Mouse (Mus musculus): Measurements from ENCODE around the gene Gnptg. TPM values are rescaled to one million over a fixed set of nuclear protein-coding genes. Genes with fewer than 3 reads are reported as not detected.

The Gnptg gene
- polyA plus RNA-seq, 1 experiment from 2014 or later, result 85.5 TPM

DNA sequence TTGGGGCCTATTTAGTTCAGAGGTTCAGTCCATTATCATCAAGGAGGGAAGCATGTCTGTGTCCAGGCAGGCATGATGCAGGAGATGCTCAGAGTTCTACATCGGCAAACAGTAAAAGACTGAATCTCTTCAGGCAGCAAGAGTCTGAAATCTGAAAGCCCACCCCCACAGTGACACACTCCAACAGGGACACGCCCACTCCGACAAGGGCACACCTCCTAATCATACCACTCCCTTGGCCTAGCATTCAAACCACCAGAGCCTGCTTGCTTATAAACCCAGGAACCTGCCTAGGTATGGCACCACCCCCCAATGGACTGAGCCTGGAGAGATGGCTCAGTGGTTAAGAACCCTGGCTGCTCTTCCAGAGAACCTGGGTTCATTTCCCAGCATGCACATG lies 24.5 kb downstream of the Gnptg start:
- no peak overlapping the region for H3K9ac ChIP-seq (replicated peaks)
- no peaks in the 10 kb centered on the region for H3K27me3 ChIP-seq
- no peak overlapping the region for H3K4me3 ChIP-seq
- no peaks in the 10 kb centered on the region for H3K4me1 ChIP-seq
- no peak overlapping the region for H3K4me2 ChIP-seq (replicated peaks)
- H3K36me3 ChIP-seq, result peaks cover 81% of the 10 kb centered on the region
- WGBS, result 86% methylated on average over 3 of the region's 3 CpGs
- no peak overlapping the region for H3K27ac ChIP-seq (replicated peaks)
- no peaks in the 10 kb centered on the region for H3K9me3 ChIP-seq
- ATAC-seq (replicated peaks), result no peak

DNA sequence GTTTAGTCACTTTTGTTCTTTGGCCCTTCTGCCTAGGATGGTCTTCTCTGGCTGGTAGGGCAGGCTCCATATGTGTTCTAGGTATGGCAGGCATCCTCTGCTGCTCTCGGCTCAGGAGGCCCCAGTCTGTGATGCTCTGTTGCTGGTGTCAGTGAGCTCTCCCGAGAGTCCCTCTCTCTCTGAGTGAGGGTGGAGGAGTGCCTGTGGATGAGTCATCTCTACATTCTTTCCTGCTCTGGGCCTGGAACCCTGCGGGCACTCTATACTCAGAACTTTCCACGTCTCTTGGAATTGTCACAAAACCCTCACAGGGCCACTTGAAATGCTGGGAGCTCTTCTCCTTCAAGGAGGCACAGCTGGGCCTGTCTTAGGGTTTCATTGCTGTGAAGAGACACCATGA lies 28.2 kb downstream of the Gnptg start:
- Histone ChIP-seq H3K36me3 (peaks cover 89% of the 10 kb centered on the region), H3K27ac (replicated peaks) (no peak overlapping the region), H3K9me3 (no peaks in the 10 kb centered on the region), H3K4me2 (replicated peaks) (no peak overlapping the region), H3K4me3 (no peak overlapping the region), H3K4me1 (no peaks in the 10 kb centered on the region), H3K27me3 (no peaks in the 10 kb centered on the region), H3K9ac (replicated peaks) (no peak overlapping the region)
- no peak for ATAC-seq (replicated peaks)
- WGBS, result 92% methylated on average over 4 of the region's 4 CpGs

DNA sequence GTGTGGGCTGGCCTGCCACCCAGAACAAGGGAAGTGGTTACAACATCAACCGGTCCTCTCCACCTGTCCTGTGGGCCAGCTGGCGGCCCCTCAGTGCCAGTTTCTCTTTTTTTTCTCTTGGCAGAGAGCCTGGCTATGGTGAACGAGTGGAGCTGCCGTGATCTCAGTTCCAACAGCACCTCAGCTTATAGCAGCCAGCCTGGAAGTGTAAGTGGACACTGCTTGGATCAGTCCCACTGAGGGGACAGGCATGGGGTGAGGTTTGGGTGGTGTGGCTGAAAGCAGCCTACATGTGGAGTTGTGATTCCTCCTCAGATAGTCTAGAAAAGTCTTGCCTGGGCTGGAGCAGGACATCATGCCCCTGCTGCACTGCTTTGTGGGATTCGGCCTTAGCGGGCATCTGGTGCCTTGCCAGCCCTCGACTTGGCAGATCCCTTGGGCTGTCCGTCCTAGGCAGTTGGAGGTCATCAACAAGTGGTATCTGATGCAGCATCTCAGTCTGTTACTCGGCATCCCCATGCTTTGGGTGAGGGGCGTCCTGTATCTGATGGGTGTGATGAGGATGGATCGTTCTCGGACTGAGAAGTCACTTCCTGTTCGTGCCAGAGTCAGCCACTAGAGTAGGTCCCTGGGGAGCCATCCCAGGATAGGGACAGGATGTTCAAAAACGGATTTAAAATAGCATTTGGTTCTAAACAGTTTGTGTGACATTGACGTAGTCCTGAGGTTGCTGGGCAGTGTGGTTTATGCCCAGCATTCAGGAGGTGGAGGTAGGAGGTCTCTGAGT lies 29.1 kb downstream of the Gnptg start:
- ATAC-seq (replicated peaks), result no peak

DNA sequence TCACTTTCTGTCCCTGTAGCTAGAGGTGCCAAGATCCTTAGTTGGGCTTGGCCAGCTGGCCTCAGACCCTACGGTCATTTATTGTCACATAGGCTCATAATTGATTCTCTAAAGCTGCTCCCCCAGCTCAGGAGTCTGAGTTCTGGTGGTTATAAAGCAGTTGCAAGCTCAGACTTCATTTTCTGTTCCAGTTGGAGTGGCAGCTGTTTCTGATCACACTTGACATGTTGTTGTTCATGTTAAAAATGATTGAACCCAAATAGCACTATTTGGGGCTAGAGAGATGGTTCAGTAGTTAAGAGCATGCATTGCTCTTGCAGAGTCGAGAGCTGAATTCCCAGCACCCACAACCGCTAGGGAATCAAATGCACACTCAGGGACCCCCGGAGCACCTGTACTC lies 29.9 kb downstream of the Gnptg start:
- WGBS, result 92% methylated on average over 4 of the region's 4 CpGs
- H3K9ac ChIP-seq (replicated peaks), result no peak overlapping the region
- H3K9me3 ChIP-seq, result no peaks in the 10 kb centered on the region
- H3K27me3 ChIP-seq, result no peaks in the 10 kb centered on the region
- H3K36me3 ChIP-seq, result peaks cover 87% of the 10 kb centered on the region
- ATAC-seq (replicated peaks), result no peak
- H3K27ac ChIP-seq (replicated peaks), result no peak overlapping the region
- H3K4me3 ChIP-seq, result no peak overlapping the region
- no peaks in the 10 kb centered on the region for H3K4me1 ChIP-seq
- H3K4me2 ChIP-seq (replicated peaks), result no peak overlapping the region

More for the DNA sequence above, 29.1 kb downstream of the Gnptg start:
- H3K36me3 ChIP-seq, result peaks cover 87% of the 10 kb centered on the region
- H3K27ac ChIP-seq (replicated peaks), result no peak overlapping the region
- H3K9ac ChIP-seq (replicated peaks), result no peak overlapping the region
- no peaks in the 10 kb centered on the region for H3K27me3 ChIP-seq
- 77% methylated on average over 15 of the region's 15 CpGs for WGBS
- H3K9me3 ChIP-seq, result no peaks in the 10 kb centered on the region
- no peak overlapping the region for H3K4me3 ChIP-seq
- no peaks in the 10 kb centered on the region for H3K4me1 ChIP-seq
- no peak overlapping the region for H3K4me2 ChIP-seq (replicated peaks)

DNA sequence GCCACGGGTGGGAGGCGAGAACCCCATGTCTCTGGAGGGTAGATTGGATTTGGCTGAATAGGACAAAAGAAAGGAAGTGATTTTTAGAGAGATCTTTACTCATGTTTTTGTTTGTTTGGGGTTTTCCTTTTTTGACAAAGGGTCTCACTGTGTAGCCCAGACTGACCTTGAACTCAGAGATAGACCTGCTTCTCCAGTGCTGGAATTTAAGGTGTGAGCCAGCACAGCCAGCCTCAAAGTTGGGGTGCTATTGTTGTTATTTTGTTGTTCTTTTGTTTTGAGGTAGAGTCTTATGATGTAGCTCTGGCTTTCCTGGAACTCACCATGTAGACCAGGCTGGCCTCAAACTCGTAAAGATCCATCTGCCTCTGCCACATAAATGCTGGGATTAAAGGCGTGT lies 37.5 kb downstream of the Gnptg start:
- no peak overlapping the region for H3K27ac ChIP-seq (replicated peaks)
- H3K36me3 ChIP-seq, result peaks cover 67% of the 10 kb centered on the region
- no peaks in the 10 kb centered on the region for H3K4me1 ChIP-seq
- no peaks in the 10 kb centered on the region for H3K27me3 ChIP-seq
- 90% methylated on average over 4 of the region's 4 CpGs for WGBS
- H3K4me2 ChIP-seq (replicated peaks), result no peak overlapping the region
- ATAC-seq (replicated peaks), result no peak
- H3K9me3 ChIP-seq, result no peaks in the 10 kb centered on the region
- H3K4me3 ChIP-seq, result no peak overlapping the region
- H3K9ac ChIP-seq (replicated peaks), result no peak overlapping the region

DNA sequence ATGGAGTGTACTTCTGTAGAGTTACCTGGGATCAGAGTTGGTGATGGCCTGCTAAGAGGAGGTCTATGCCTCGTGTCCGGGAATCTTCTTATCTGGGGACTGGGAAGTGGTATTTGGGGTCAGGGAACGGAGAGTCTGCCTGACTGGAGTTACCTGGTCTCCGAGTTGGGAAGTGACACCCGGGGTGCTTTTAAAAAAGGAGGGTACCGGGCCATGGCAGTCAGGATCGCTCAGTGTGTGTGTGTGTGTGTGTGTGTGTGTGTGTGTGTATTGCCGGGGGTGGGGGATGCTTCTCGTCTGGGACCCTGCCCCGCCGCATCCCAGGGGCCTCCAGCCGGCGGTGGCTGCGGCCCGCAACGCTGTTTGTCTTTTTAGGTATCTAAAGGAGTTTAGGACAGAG lies 50.8 kb downstream of the Gnptg start:
- Histone ChIP-seq H3K4me3 (peak overlapping the region; percentile 98), H3K27ac (replicated peaks) (no peak overlapping the region), H3K27me3 (no peaks in the 10 kb centered on the region), H3K36me3 (0 out of 2 replicates have a peak, but pooled peaks cover 10% of the 10 kb centered on the region), H3K4me1 (peaks cover 37% of the 10 kb centered on the region), H3K9me3 (no peaks in the 10 kb centered on the region), H3K4me2 (replicated peaks) (peak overlapping the region; percentile 89), H3K9ac (replicated peaks) (peak overlapping the region; percentile 92)
- ATAC-seq (replicated peaks), result no peak
- 5% methylated on average over 16 of the region's 16 CpGs for WGBS

DNA sequence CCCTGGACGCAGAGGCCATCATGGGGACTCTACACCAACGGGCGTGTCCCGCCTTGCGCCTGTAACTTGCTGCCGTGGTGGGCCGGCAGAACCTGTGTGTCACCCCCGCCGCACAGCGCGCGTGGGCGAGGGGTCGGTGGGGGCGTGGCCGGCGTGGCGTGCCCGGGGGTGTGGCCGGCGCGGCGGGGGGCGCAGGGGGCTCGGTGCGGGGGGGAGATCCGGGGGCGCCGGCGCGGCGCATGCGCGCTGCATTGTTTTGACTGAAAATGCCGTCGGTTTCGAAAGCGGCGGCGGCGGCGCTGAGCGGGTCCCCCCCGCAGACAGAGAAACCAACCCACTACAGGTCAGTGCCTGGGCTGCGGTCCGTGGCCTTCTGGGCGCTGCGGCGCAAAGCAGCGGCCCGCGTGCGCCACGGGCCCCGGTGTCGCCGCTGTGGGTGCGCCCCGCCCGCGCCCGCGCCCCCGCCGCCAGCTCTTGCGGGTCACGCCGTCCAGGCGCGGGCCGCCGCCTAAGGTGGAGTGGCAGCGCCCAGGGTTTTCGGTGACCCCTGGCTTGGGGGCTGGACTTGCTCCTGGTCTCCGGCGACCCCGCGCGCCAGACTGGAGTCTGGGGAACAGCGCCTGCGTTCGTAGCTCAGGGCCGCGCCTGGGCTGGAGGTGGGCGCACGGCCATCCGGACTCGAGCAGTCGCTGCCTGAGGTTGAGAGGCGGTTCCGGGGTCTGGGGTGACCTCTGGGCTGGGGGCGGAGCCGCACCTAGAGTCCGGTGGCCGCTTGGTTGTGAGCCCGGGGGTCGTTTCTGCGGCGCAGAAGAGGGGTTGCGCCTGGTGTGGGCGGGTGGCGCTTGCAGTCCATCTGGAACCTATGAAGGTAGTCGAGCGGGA lies 51.5 kb downstream of the Gnptg start, which contains the start of gene Unkl:
Unkl (plus strand) TSS at position 248 of the 882 bp plus-strand sequence.
- peak; percentile 41 for ATAC-seq (replicated peaks)
- peak within 1 kb of the TSS; percentile 77 for H3K27ac ChIP-seq (replicated peaks)
- WGBS, result under 1% methylated on average over 100 of the region's 104 CpGs
- H3K27me3 ChIP-seq, result no peaks in the 10 kb centered on the region
- H3K4me2 ChIP-seq (replicated peaks), result peak within 1 kb of the TSS; percentile 89
- peak within 1 kb of the TSS; percentile 98 for H3K4me3 ChIP-seq
- no peaks in the 10 kb centered on the region for H3K9me3 ChIP-seq
- peak within 1 kb of the TSS; percentile 92 for H3K9ac ChIP-seq (replicated peaks)
- H3K4me1 ChIP-seq, result peaks cover 43% of the 10 kb centered on the region
- H3K36me3 ChIP-seq, result 0 out of 2 replicates have a peak, but pooled peaks cover 6% of the 10 kb centered on the region

DNA sequence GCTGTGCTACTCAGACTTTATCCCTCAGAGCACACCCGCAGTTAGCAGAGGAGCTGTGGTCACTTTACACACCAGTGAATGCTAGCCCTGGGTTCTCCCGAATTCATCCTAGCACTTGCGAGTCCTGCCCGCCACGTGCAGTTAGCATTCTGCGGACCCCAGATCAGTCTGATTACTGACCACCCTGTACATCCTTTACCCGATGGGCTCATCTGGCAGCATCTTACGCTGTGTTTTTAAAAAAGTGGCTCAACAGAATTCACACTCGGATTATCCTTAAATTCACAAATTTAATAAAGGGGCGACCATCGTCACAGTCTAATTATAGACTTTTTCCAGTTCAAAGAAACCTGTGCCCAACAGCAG lies 52.2 kb downstream of the Gnptg start:
- peak overlapping the region; percentile 92 for H3K9ac ChIP-seq (replicated peaks)
- H3K9me3 ChIP-seq, result no peaks in the 10 kb centered on the region
- WGBS, result 6% methylated on average over 11 of the region's 11 CpGs
- H3K4me2 ChIP-seq (replicated peaks), result peak overlapping the region; percentile 89
- ATAC-seq (replicated peaks), result no peak
- peak overlapping the region; percentile 98 for H3K4me3 ChIP-seq
- peaks cover 46% of the 10 kb centered on the region for H3K4me1 ChIP-seq
- 0 out of 2 replicates have a peak, but pooled peaks cover 6% of the 10 kb centered on the region for H3K36me3 ChIP-seq
- peak overlapping the region; percentile 77 for H3K27ac ChIP-seq (replicated peaks)
- H3K27me3 ChIP-seq, result no peaks in the 10 kb centered on the region

DNA sequence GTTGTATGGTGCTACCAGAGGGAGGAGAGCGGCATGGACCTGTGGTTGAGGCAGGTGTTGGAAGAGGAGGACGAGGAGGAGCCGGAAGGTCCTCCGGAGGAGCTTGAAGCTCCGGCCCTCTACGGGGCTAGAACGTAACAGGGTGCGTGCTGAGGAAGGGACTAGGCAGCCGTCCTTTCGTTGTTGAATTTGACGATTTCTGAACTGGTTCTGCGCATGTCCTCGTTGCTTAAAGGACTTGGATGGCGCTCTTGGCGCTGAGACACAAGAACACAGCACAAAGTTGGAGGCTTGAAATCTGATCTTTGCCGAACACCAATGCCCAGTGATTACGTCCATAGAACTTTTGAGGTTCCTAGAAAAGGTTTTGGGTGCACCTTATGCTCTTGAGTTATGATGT lies 55.0 kb downstream of the Gnptg start:
- ATAC-seq (replicated peaks), result no peak; the same call in 1 of the 2 replicates
- peaks cover 6% of the 10 kb centered on the region; the same call in 1 of the 2 replicates for H3K27me3 ChIP-seq
- H3K36me3 ChIP-seq, result no peaks in the 10 kb centered on the region
- peaks cover 40% of the 10 kb centered on the region for H3K4me1 ChIP-seq
- H3K4me2 ChIP-seq (replicated peaks), result peak overlapping the region; percentile 99
- peak overlapping the region; percentile 92 for H3K4me3 ChIP-seq
- no peak overlapping the region; the same call in 1 of the 2 replicates for H3K27ac ChIP-seq (replicated peaks)
- 9% methylated on average over 17 of the region's 17 CpGs for WGBS
- H3K9ac ChIP-seq (replicated peaks), result peak overlapping the region; percentile 74
- H3K9me3 ChIP-seq, result no peaks in the 10 kb centered on the region

DNA sequence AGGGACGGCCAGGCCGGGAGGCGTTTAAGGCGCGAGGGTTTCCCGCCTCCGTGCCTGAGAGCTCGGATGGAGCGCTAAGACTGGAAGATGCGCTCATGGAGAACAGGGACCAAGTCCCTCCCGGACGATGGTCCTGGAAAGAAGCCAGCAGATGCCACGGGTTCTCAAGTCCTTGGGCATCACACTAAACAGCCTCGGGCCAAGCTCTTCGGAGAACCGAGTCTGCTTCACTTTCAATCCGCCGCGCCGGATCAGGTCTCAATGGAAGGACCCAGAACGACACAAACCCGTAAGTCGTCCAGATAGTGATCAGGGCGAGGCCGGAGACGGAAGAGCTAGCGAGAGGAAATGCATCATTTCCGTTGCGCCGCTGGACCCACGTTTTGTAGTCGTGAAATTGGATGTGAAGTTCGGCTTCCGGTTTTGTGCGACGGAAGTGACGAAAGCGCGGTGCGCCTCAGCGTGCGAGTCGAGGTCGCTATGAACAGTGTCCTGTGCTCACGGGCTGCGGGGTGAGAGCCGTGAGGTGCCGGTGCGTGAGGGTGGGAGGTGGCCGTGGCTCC lies 55.7 kb downstream of the Gnptg start, which contains the start of gene BC003965:
BC003965 (plus strand) TSS at position 426 of the 563 bp plus-strand sequence.
- ATAC-seq (replicated peaks), result peak; percentile 93
- WGBS, result under 1% methylated on average over 50 of the region's 50 CpGs

More for the DNA sequence above, 55.7 kb downstream of the Gnptg start, which contains the start of gene BC003965:
- H3K36me3 ChIP-seq, result no peaks in the 10 kb centered on the region
- H3K27ac ChIP-seq (replicated peaks), result peak within 1 kb of the TSS; percentile 93
- peaks cover 6% of the 10 kb centered on the region; the same call in 1 of the 2 replicates for H3K27me3 ChIP-seq
- peak within 1 kb of the TSS; percentile 99 for H3K4me2 ChIP-seq (replicated peaks)
- H3K4me1 ChIP-seq, result peaks cover 32% of the 10 kb centered on the region
- peak within 1 kb of the TSS; percentile 77 for H3K9ac ChIP-seq (replicated peaks)
- peak within 1 kb of the TSS; percentile 92 for H3K4me3 ChIP-seq
- no peaks in the 10 kb centered on the region for H3K9me3 ChIP-seq
